Mouse (Mus musculus) gastrocnemius, postnatal 25 days (tissue): ENCODE results near the gene Wdtc1. TPM values are rescaled to one million over a fixed set of nuclear protein-coding genes. Genes with fewer than 3 reads are reported as not detected.

Source experiments
- DNase-seq: peaks from one replicate; pipeline ENCODE4 v3.0.0; 2022
- total RNA-seq, 2 experiments: library from RNA; stranded (reverse); gene quantifications; 1 replicate in 1 of 2; 2 replicates in 1 of 2; pipeline ENCODE4 v1.2.3; 2021

Gene Wdtc1
- total RNA-seq, 2 experiments from 2014 or later = 76.3 to 85.0 TPM

- no peak for DNase-seq
Measured at GRCm38 (mm10) chr4:133281951-133282481, 71.3 kb downstream of the Wdtc1 start.

- no peak for DNase-seq
Measured at GRCm38 (mm10) chr4:133281513-133281912, 71.8 kb downstream of the Wdtc1 start.

GRCm38 (mm10) chr4:133278482-133278881, 74.8 kb downstream of the Wdtc1 start:
- DNase-seq = no peak

GRCm38 (mm10) chr4:133278067-133278466, 75.2 kb downstream of the Wdtc1 start:
- no peak for DNase-seq

- DNase-seq = peak; percentile 93
Measured at GRCm38 (mm10) chr4:133277104-133278026, 75.9 kb downstream of the Wdtc1 start, which contains the start of gene Tmem222. Gene Tmem222, minus strand, starts transcription at chr4:133277792.

- no peak for DNase-seq
Measured at GRCm38 (mm10) chr4:133270929-133271328, 82.4 kb downstream of the Wdtc1 start.

GRCm38 (mm10) chr4:133269596-133269995, 83.7 kb downstream of the Wdtc1 start:
- no peak for DNase-seq

GRCm38 (mm10) chr4:133268931-133269330, 84.3 kb downstream of the Wdtc1 start:
- DNase-seq = no peak

GRCm38 (mm10) chr4:133266248-133266880, 86.9 kb downstream of the Wdtc1 start:
- peak; percentile 57 for DNase-seq

GRCm38 (mm10) chr4:133265759-133266158, 87.5 kb downstream of the Wdtc1 start:
- no peak for DNase-seq

- no peak for DNase-seq
Measured at GRCm38 (mm10) chr4:133265297-133265696, 88.0 kb downstream of the Wdtc1 start.

- no peak for DNase-seq
Measured at GRCm38 (mm10) chr4:133264559-133264958, 88.7 kb downstream of the Wdtc1 start.

GRCm38 (mm10) chr4:133263756-133264155, 89.5 kb downstream of the Wdtc1 start:
- no peak for DNase-seq

- DNase-seq = no peak
Measured at GRCm38 (mm10) chr4:133262882-133263281, 90.4 kb downstream of the Wdtc1 start, which contains the start of gene Sytl1. Gene Sytl1, minus strand, starts transcription at chr4:133263113.

- DNase-seq = no peak
Measured at GRCm38 (mm10) chr4:133262375-133262765, 90.9 kb downstream of the Wdtc1 start.

- DNase-seq = no peak
Measured at GRCm38 (mm10) chr4:133261641-133262374, 91.5 kb downstream of the Wdtc1 start.

- no peak for DNase-seq
Measured at GRCm38 (mm10) chr4:133257798-133258408, 95.4 kb downstream of the Wdtc1 start.

GRCm38 (mm10) chr4:133257230-133257629, 96.1 kb downstream of the Wdtc1 start:
- DNase-seq = no peak

- no peak for DNase-seq
Measured at GRCm38 (mm10) chr4:133256820-133257219, 96.5 kb downstream of the Wdtc1 start.

GRCm38 (mm10) chr4:133255392-133255791, 97.9 kb downstream of the Wdtc1 start:
- no peak for DNase-seq

- DNase-seq = no peak
Measured at GRCm38 (mm10) chr4:133253412-133253811, 99.9 kb downstream of the Wdtc1 start.

- no peak for DNase-seq
Measured at GRCm38 (mm10) chr4:133252089-133252488, 101.2 kb downstream of the Wdtc1 start.
